In the genomic region with DNA sequence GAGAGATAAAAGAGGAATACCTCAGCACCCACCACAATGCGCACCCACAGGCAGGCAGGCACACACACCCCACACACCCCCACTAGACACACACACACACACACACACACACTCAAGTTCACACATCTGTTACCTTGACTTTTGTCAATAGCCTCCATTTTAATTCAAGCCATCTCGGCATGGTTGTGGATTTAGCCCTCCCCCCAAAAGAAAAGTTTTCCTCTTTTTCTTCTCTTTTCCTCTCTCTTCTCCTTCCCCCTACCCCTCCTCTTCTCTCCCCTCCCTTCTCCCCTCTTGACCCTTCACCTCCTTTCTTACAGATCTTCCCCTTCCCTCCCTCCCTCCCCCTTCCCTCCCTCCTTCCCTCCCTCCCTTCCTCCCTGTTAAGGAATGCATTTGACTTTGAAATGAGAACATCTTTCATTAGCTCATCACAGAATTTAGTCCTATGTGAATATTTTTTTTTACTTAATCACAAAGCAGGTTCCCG, we compare ENCODE assay signal across 8 mouse cellular contexts.
DNase-seq lines count a peak whose midpoint lies in the region; ATAC-seq and TF ChIP-seq lines count a peak whose summit lies in the region.

No protein-coding gene starts in this region.

- TF ChIP-seq CTCF in kidney, postnatal 0 days (IDR thresholded peaks at IDR 0.05; ENCODE audit: low read depth), result no peak

- H3K27ac ChIP-seq in kidney, postnatal 0 days, result peak overlapping the region; percentile 88
- peak overlapping the region; percentile 87 for H3K27ac ChIP-seq in embryonic facial prominence, embryonic 13.5 days
- peak overlapping the region; percentile 90 for H3K27ac ChIP-seq in intestine, embryonic 16.5 days (ENCODE audit: low read length)
- H3K27ac ChIP-seq in neural tube, embryonic 12.5 days, result 0 out of 2 replicates have a peak overlapping the region, but pooled peaks have one; percentile 4

- H3K9ac ChIP-seq in kidney, postnatal 0 days (ENCODE audit: low read depth, low read length), result no peak overlapping the region
- 0 out of 2 replicates have a peak overlapping the region, but pooled peaks have one; percentile 3 for H3K9ac ChIP-seq in embryonic facial prominence, embryonic 13.5 days
- 0 out of 2 replicates have a peak overlapping the region, but pooled peaks have one; percentile 40 for H3K9ac ChIP-seq in intestine, embryonic 16.5 days (ENCODE audit: low read depth, low read length)
- no peak overlapping the region for H3K9ac ChIP-seq in neural tube, embryonic 12.5 days

- 13% methylated on average over 3 of the region's 3 CpGs for WGBS in kidney, postnatal 0 days
- WGBS in embryonic facial prominence, embryonic 13.5 days, result 6% methylated on average over 3 of the region's 3 CpGs
- 26% methylated on average over 3 of the region's 3 CpGs for WGBS in intestine, embryonic 16.5 days
- 7% methylated on average over 3 of the region's 3 CpGs for WGBS in neural tube, embryonic 12.5 days

- 0 out of 2 replicates have a peak, but pooled peaks cover 3% of the 10 kb centered on the region for H3K27me3 ChIP-seq in kidney, postnatal 0 days (ENCODE audit: insufficient read depth, low read length)
- peaks cover 3% of the 10 kb centered on the region; the same call in 1 of the 2 replicates for H3K27me3 ChIP-seq in embryonic facial prominence, embryonic 13.5 days
- no peaks in the 10 kb centered on the region; the same call in 1 of the 2 replicates for H3K27me3 ChIP-seq in intestine, embryonic 16.5 days (replicated peaks; ENCODE audit: control insufficient read depth, insufficient read depth, low read length)
- H3K27me3 ChIP-seq in neural tube, embryonic 12.5 days (replicated peaks), result no peaks in the 10 kb centered on the region; the same call in 1 of the 2 replicates

- no peak overlapping the region for H3K4me3 ChIP-seq in kidney, postnatal 0 days (replicated peaks; ENCODE audit: low read depth, low read length)
- 0 out of 2 replicates have a peak overlapping the region, but pooled peaks have one; percentile 15 for H3K4me3 ChIP-seq in embryonic facial prominence, embryonic 13.5 days
- no peak overlapping the region for H3K4me3 ChIP-seq in intestine, embryonic 16.5 days (ENCODE audit: low read length)
- no peak overlapping the region for H3K4me3 ChIP-seq in neural tube, embryonic 12.5 days

- DNase-seq in kidney, postnatal 0 days (ENCODE audit: low spot score), result no peak
- DNase-seq in kidney, postnatal 36 days, result no peak
- no peak for DNase-seq in Muller cell, postnatal 12 days (ENCODE audit: inconsistent ontology term)
- no peak for DNase-seq in adrenal gland, adult 18-20 months (ENCODE audit: low spot score in 2 of 2)
- DNase-seq in adrenal gland, postnatal 36 days, result no peak

- ATAC-seq in kidney, postnatal 0 days (replicated peaks; ENCODE audit: low FRiP score, low read depth), result no peak
- no peak for ATAC-seq in embryonic facial prominence, embryonic 13.5 days (ENCODE audit: insufficient number of reproducible peaks, insufficient read depth, low FRiP score, low TSS enrichment, low read depth)
- ATAC-seq in intestine, embryonic 16.5 days, result 0 out of 2 replicates have a peak, but pooled peaks have one; percentile 6
- no peak for ATAC-seq in neural tube, embryonic 12.5 days (ENCODE audit: low FRiP score, low read depth)

- H3K36me3 ChIP-seq in kidney, postnatal 0 days (ENCODE audit: insufficient read depth, low read length), result no peaks in the 10 kb centered on the region
- H3K36me3 ChIP-seq in embryonic facial prominence, embryonic 13.5 days, result no peaks in the 10 kb centered on the region
- H3K36me3 ChIP-seq in intestine, embryonic 16.5 days (ENCODE audit: control insufficient read depth, insufficient read depth, low read length), result no peaks in the 10 kb centered on the region
- no peaks in the 10 kb centered on the region for H3K36me3 ChIP-seq in neural tube, embryonic 12.5 days

- no peaks in the 10 kb centered on the region for H3K9me3 ChIP-seq in kidney, postnatal 0 days (replicated peaks; ENCODE audit: low read length)
- no peaks in the 10 kb centered on the region for H3K9me3 ChIP-seq in embryonic facial prominence, embryonic 13.5 days
- H3K9me3 ChIP-seq in intestine, embryonic 16.5 days (ENCODE audit: control insufficient read depth, low read length), result no peaks in the 10 kb centered on the region
- no peaks in the 10 kb centered on the region for H3K9me3 ChIP-seq in neural tube, embryonic 12.5 days

- peaks cover 35% of the 10 kb centered on the region for H3K4me1 ChIP-seq in kidney, postnatal 0 days (replicated peaks; ENCODE audit: insufficient read depth, low read length)
- peaks cover 70% of the 10 kb centered on the region for H3K4me1 ChIP-seq in embryonic facial prominence, embryonic 13.5 days
- H3K4me1 ChIP-seq in intestine, embryonic 16.5 days (ENCODE audit: control insufficient read depth, insufficient read depth, low read length), result peaks cover 48% of the 10 kb centered on the region
- peaks cover 76% of the 10 kb centered on the region for H3K4me1 ChIP-seq in neural tube, embryonic 12.5 days

- peak overlapping the region; percentile 18 for H3K4me2 ChIP-seq in kidney, postnatal 0 days (ENCODE audit: low read length)
- peak overlapping the region; percentile 51 for H3K4me2 ChIP-seq in embryonic facial prominence, embryonic 13.5 days
- peak overlapping the region; percentile 33 for H3K4me2 ChIP-seq in intestine, embryonic 16.5 days (ENCODE audit: low read depth, low read length)
- H3K4me2 ChIP-seq in neural tube, embryonic 12.5 days (replicated peaks), result peak overlapping the region; percentile 48

Comparison
In these comparisons a context has a peak if more than half of its experiments do, and no peak if none do; other contexts are left out.
1. H3K27ac ChIP-seq: peak in every context shown above with its lines; median percentile 90 in intestine, embryonic 16.5 days; 88 in kidney, postnatal 0 days; 87 in embryonic facial prominence, embryonic 13.5 days; 4 in neural tube, embryonic 12.5 days.
2. H3K9ac ChIP-seq: peak in embryonic facial prominence, embryonic 13.5 days (single experiment) and intestine, embryonic 16.5 days (single experiment); none in kidney, postnatal 0 days (single experiment) and neural tube, embryonic 12.5 days (single experiment).
3. Peak in every context shown above with its lines, with median percentiles within 50 percentile points of each other: H3K4me2 ChIP-seq.